ENCODE assay signal across 11 mouse cellular contexts in genomic region chr8:56883449-56883848, GRCm38 (mm10).
A peak's percentile ranks its signal among the peaks of the same experiment; 100 is the strongest.
DNase-seq lines count a peak whose midpoint lies in the region; ATAC-seq lines count a peak whose summit lies in the region.
"Had no signal": no experiment of that assay in that cellular context is flagged by ENCODE, and none has a peak within 500 bp of the region (broad histone marks: within the 10 kb centered on the region; RNA-seq: fewer than 3 reads in every experiment).

No protein-coding gene starts in this region.

- no peak overlapping the region for H3K9ac ChIP-seq in kidney, embryonic 15.5 days
- H3K9ac ChIP-seq in hindbrain, embryonic 14.5 days = no peak overlapping the region
- no peak overlapping the region for H3K9ac ChIP-seq in midbrain, embryonic 13.5 days (replicated peaks)
- H3K9ac ChIP-seq: embryonic facial prominence, embryonic 15.5 days; limb, embryonic 15.5 days had no signal

- 0 out of 2 replicates have a peak, but pooled peaks cover 4% of the 10 kb centered on the region for H3K27me3 ChIP-seq in kidney, embryonic 15.5 days
- H3K27me3 ChIP-seq in heart, embryonic 10.5 days (ENCODE audit: insufficient read depth, poor library complexity, severe bottlenecking) = no peaks in the 10 kb centered on the region
- no peaks in the 10 kb centered on the region for H3K27me3 ChIP-seq in hindbrain, embryonic 14.5 days (ENCODE audit: control insufficient read depth, insufficient read depth, low read length)
- no peaks in the 10 kb centered on the region for H3K27me3 ChIP-seq in midbrain, embryonic 13.5 days
- H3K27me3 ChIP-seq: embryonic facial prominence, embryonic 15.5 days; limb, embryonic 15.5 days had no signal

- 0 out of 2 replicates have a peak overlapping the region, but pooled peaks have one; percentile 12 for H3K4me2 ChIP-seq in kidney, embryonic 15.5 days
- no peak overlapping the region for H3K4me2 ChIP-seq in hindbrain, embryonic 14.5 days (replicated peaks)
- H3K4me2 ChIP-seq in midbrain, embryonic 13.5 days (replicated peaks) = no peak overlapping the region
- H3K4me2 ChIP-seq: embryonic facial prominence, embryonic 15.5 days; limb, embryonic 15.5 days had no signal

- H3K4me1 ChIP-seq in kidney, embryonic 15.5 days = 0 out of 2 replicates have a peak, but pooled peaks cover 6% of the 10 kb centered on the region
- H3K4me1 ChIP-seq in heart, embryonic 10.5 days = peaks cover 12% of the 10 kb centered on the region
- H3K4me1 ChIP-seq in hindbrain, embryonic 14.5 days (replicated peaks; ENCODE audit: control insufficient read depth, insufficient read depth, low read length) = no peaks in the 10 kb centered on the region
- H3K4me1 ChIP-seq in midbrain, embryonic 13.5 days (replicated peaks) = no peaks in the 10 kb centered on the region
- H3K4me1 ChIP-seq: embryonic facial prominence, embryonic 15.5 days; limb, embryonic 15.5 days had no signal

- no peak for DNase-seq in kidney, adult 18-20 months
- DNase-seq in MN1 (ENCODE audit: low spot score) = peak; percentile 62
- peak; percentile 92 for DNase-seq in heart, embryonic 10.5 days (ENCODE audit: low spot score)
- DNase-seq in kidney, postnatal 4 days = peak; percentile 35 to 50
- no peak for DNase-seq in hindbrain, embryonic 14.5 days (ENCODE audit: low spot score)
- DNase-seq in testis, postnatal 14 days (ENCODE audit: low spot score) = no peak

- H3K9me3 ChIP-seq in kidney, embryonic 15.5 days (replicated peaks) = no peaks in the 10 kb centered on the region
- H3K9me3 ChIP-seq in heart, embryonic 10.5 days = no peaks in the 10 kb centered on the region
- H3K9me3 ChIP-seq in hindbrain, embryonic 14.5 days (ENCODE audit: control insufficient read depth, low read length) = no peaks in the 10 kb centered on the region
- no peaks in the 10 kb centered on the region for H3K9me3 ChIP-seq in midbrain, embryonic 13.5 days
- H3K9me3 ChIP-seq: embryonic facial prominence, embryonic 15.5 days; limb, embryonic 15.5 days had no signal

- no peak overlapping the region for H3K4me3 ChIP-seq in kidney, embryonic 15.5 days (replicated peaks)
- H3K4me3 ChIP-seq in heart, embryonic 10.5 days = peak overlapping the region; percentile 12; the same call in 1 of the 2 replicates
- H3K4me3 ChIP-seq in hindbrain, embryonic 14.5 days (replicated peaks; ENCODE audit: low read length) = no peak overlapping the region
- H3K4me3 ChIP-seq in midbrain, embryonic 13.5 days (replicated peaks) = no peak overlapping the region
- H3K4me3 ChIP-seq: embryonic facial prominence, embryonic 15.5 days; limb, embryonic 15.5 days had no signal

- ATAC-seq in kidney, embryonic 15.5 days (replicated peaks; ENCODE audit: low FRiP score) = peak; percentile 96
- no peak for ATAC-seq in hindbrain, embryonic 14.5 days (ENCODE audit: low FRiP score)
- no peak for ATAC-seq in midbrain, embryonic 13.5 days
- ATAC-seq: inflammation-experienced regulatory T-cells, adult 6 months had no signal

- WGBS in kidney, embryonic 15.5 days = 21% methylated on average over 8 of the region's 8 CpGs
- 10% methylated on average over 8 of the region's 8 CpGs for WGBS in heart, embryonic 10.5 days
- 59% methylated on average over 8 of the region's 8 CpGs for WGBS in hindbrain, embryonic 14.5 days
- WGBS in midbrain, embryonic 13.5 days = 41% methylated on average over 8 of the region's 8 CpGs

- H3K27ac ChIP-seq in kidney, embryonic 15.5 days = no peak overlapping the region
- H3K27ac ChIP-seq in heart, embryonic 10.5 days = peak overlapping the region; percentile 77
- H3K27ac ChIP-seq in hindbrain, embryonic 14.5 days = no peak overlapping the region
- H3K27ac ChIP-seq in midbrain, embryonic 13.5 days = no peak overlapping the region
- H3K27ac ChIP-seq: embryonic facial prominence, embryonic 15.5 days; limb, embryonic 15.5 days had no signal

- no peaks in the 10 kb centered on the region for H3K36me3 ChIP-seq in kidney, embryonic 15.5 days
- H3K36me3 ChIP-seq in heart, embryonic 10.5 days = no peaks in the 10 kb centered on the region
- no peaks in the 10 kb centered on the region for H3K36me3 ChIP-seq in hindbrain, embryonic 14.5 days (replicated peaks; ENCODE audit: control insufficient read depth, insufficient read depth)
- H3K36me3 ChIP-seq in midbrain, embryonic 13.5 days = no peaks in the 10 kb centered on the region
- H3K36me3 ChIP-seq: embryonic facial prominence, embryonic 15.5 days; limb, embryonic 15.5 days had no signal

Comparison
In these comparisons a context has a peak if more than half of its experiments do, and no peak if none do; other contexts are left out.
1. DNase-seq: peak in MN1 (single experiment), heart, embryonic 10.5 days (single experiment) and kidney, postnatal 4 days (2 of 2); none in kidney, adult 18-20 months (single experiment), hindbrain, embryonic 14.5 days (single experiment) and testis, postnatal 14 days (single experiment).